Mouse (Mus musculus): ENCODE data around the gene Csf2rb.

Gene Csf2rb

GRCm38 (mm10) chr15:78374204-78374603 lies 48.7 kb downstream of the Csf2rb start:
- no peak for DNase-seq (ENCODE audit: extremely low read depth, low read depth)

GRCm38 (mm10) chr15:78377859-78378258 lies 52.3 kb downstream of the Csf2rb start:
- DNase-seq (ENCODE audit: extremely low read depth, low read depth): peak; percentile 84

GRCm38 (mm10) chr15:78378556-78378955 lies 53.0 kb downstream of the Csf2rb start:
- no peak for DNase-seq (ENCODE audit: extremely low read depth, low read depth)

- DNase-seq (ENCODE audit: extremely low read depth, low read depth): no peak
Observed at GRCm38 (mm10) chr15:78380208-78380607, 54.7 kb downstream of the Csf2rb start.

GRCm38 (mm10) chr15:78380741-78381140 lies 55.2 kb downstream of the Csf2rb start:
- DNase-seq (ENCODE audit: extremely low read depth, low read depth): no peak

- DNase-seq (ENCODE audit: extremely low read depth, low read depth): no peak
Observed at GRCm38 (mm10) chr15:78382115-78382514, 56.6 kb downstream of the Csf2rb start.

GRCm38 (mm10) chr15:78383450-78384219 lies 58.1 kb downstream of the Csf2rb start:
- peak; percentile 40 for DNase-seq (ENCODE audit: extremely low read depth, low read depth)

- DNase-seq (ENCODE audit: extremely low read depth, low read depth): no peak
Observed at GRCm38 (mm10) chr15:78384220-78385116, 58.9 kb downstream of the Csf2rb start.

- no peak for DNase-seq (ENCODE audit: extremely low read depth, low read depth)
Observed at GRCm38 (mm10) chr15:78385564-78385963, 60.0 kb downstream of the Csf2rb start.

- DNase-seq (ENCODE audit: extremely low read depth, low read depth): no peak
Observed at GRCm38 (mm10) chr15:78390855-78391254, 65.3 kb downstream of the Csf2rb start.

GRCm38 (mm10) chr15:78395478-78395962 lies 70.0 kb downstream of the Csf2rb start, which contains the start of gene Tex33:
TSS of gene Tex33 (minus strand) at chr15:78395912.
- no peak for DNase-seq (ENCODE audit: extremely low read depth, low read depth)

- DNase-seq (ENCODE audit: extremely low read depth, low read depth): no peak
Observed at GRCm38 (mm10) chr15:78401345-78401744, 75.8 kb downstream of the Csf2rb start.

- no peak for DNase-seq (ENCODE audit: extremely low read depth, low read depth)
Observed at GRCm38 (mm10) chr15:78401921-78402320, 76.4 kb downstream of the Csf2rb start.

GRCm38 (mm10) chr15:78402423-78402822 lies 76.9 kb downstream of the Csf2rb start:
- no peak for DNase-seq (ENCODE audit: extremely low read depth, low read depth)

- DNase-seq (ENCODE audit: extremely low read depth, low read depth): no peak
Observed at GRCm38 (mm10) chr15:78403301-78403741, 77.8 kb downstream of the Csf2rb start.
